Comparison of ENCODE assay signal across 20 mouse cellular contexts in genomic region chr9:89882583-89882982, GRCm38 (mm10). TPM values are rescaled to one million over a fixed set of nuclear protein-coding genes. Genes with fewer than 3 reads are reported as not detected.
DNase-seq lines count a peak whose midpoint lies in the region; ATAC-seq and TF ChIP-seq lines count a peak whose summit lies in the region.
"Had no signal": no experiment of that assay in that cellular context is flagged by ENCODE, and none has a peak within 500 bp of the region (broad histone marks: within the 10 kb centered on the region; RNA-seq: fewer than 3 reads in every experiment).

No protein-coding gene starts in this region.

- H3K4me2 ChIP-seq in intestine, embryonic 14.5 days (ENCODE audit: low read length), result no peak overlapping the region
- H3K4me2 ChIP-seq in intestine, postnatal 0 days (replicated peaks; ENCODE audit: low read depth), result no peak overlapping the region
- H3K4me2 ChIP-seq in midbrain, embryonic 14.5 days (ENCODE audit: low read length), result no peak overlapping the region
- H3K4me2 ChIP-seq: embryonic facial prominence, embryonic 13.5 days; forebrain, embryonic 13.5 days; hindbrain, embryonic 12.5 days had no signal

- no peaks in the 10 kb centered on the region for H3K4me1 ChIP-seq in intestine, embryonic 14.5 days (replicated peaks; ENCODE audit: control insufficient read depth, insufficient read depth, low read length)
- no peaks in the 10 kb centered on the region for H3K4me1 ChIP-seq in intestine, postnatal 0 days (replicated peaks; ENCODE audit: control insufficient read depth, insufficient read depth, low read length)
- no peaks in the 10 kb centered on the region for H3K4me1 ChIP-seq in midbrain, embryonic 14.5 days (ENCODE audit: control insufficient read depth, insufficient read depth, low read length)
- H3K4me1 ChIP-seq in midbrain, embryonic 10.5 days, result no peaks in the 10 kb centered on the region
- H3K4me1 ChIP-seq: embryonic facial prominence, embryonic 13.5 days; forebrain, embryonic 13.5 days had no signal

- 57% methylated on average over 7 of the region's 7 CpGs for WGBS in intestine, embryonic 14.5 days
- 47% methylated on average over 7 of the region's 7 CpGs for WGBS in intestine, postnatal 0 days
- 40% methylated on average over 7 of the region's 7 CpGs for WGBS in midbrain, embryonic 14.5 days
- WGBS in midbrain, embryonic 10.5 days, result 51% methylated on average over 7 of the region's 7 CpGs

- H3K27me3 ChIP-seq in intestine, embryonic 14.5 days (replicated peaks; ENCODE audit: control insufficient read depth, insufficient read depth, low read length), result peaks cover 64% of the 10 kb centered on the region
- peaks cover 39% of the 10 kb centered on the region; the same call in 1 of the 2 replicates for H3K27me3 ChIP-seq in intestine, postnatal 0 days (replicated peaks; ENCODE audit: control insufficient read depth, insufficient read depth, low read length)
- H3K27me3 ChIP-seq in midbrain, embryonic 14.5 days (ENCODE audit: control insufficient read depth, insufficient read depth, low read length), result peaks cover 17% of the 10 kb centered on the region
- H3K27me3 ChIP-seq in midbrain, embryonic 10.5 days (ENCODE audit: low read depth, poor library complexity, severe bottlenecking), result peaks cover 96% of the 10 kb centered on the region

- TF ChIP-seq CTCF in intestine, postnatal 0 days (IDR thresholded peaks at IDR 0.05; ENCODE audit: low read depth), result no peak

- H3K27ac ChIP-seq in intestine, embryonic 14.5 days (ENCODE audit: low read depth), result no peak overlapping the region
- H3K27ac ChIP-seq in intestine, postnatal 0 days (ENCODE audit: low read depth, low read length), result no peak overlapping the region
- no peak overlapping the region for H3K27ac ChIP-seq in midbrain, embryonic 14.5 days (replicated peaks; ENCODE audit: low read depth, low read length)
- H3K27ac ChIP-seq in midbrain, embryonic 10.5 days (replicated peaks), result no peak overlapping the region
- H3K27ac ChIP-seq: embryonic facial prominence, embryonic 13.5 days; forebrain, embryonic 13.5 days; gastrocnemius, adult 2 months; heart, embryonic 10.5 days; hindbrain, embryonic 12.5 days had no signal

- H3K36me3 ChIP-seq in intestine, embryonic 14.5 days (ENCODE audit: control insufficient read depth, insufficient read depth, low read length), result no peaks in the 10 kb centered on the region
- H3K36me3 ChIP-seq in intestine, postnatal 0 days (ENCODE audit: control insufficient read depth, insufficient read depth), result no peaks in the 10 kb centered on the region
- H3K36me3 ChIP-seq in midbrain, embryonic 14.5 days (ENCODE audit: control insufficient read depth, insufficient read depth, low read length), result no peaks in the 10 kb centered on the region
- no peaks in the 10 kb centered on the region for H3K36me3 ChIP-seq in midbrain, embryonic 10.5 days
- H3K36me3 ChIP-seq: embryonic facial prominence, embryonic 13.5 days; heart, embryonic 10.5 days; hindbrain, embryonic 12.5 days had no signal

- H3K9me3 ChIP-seq in intestine, embryonic 14.5 days (ENCODE audit: control insufficient read depth, low read length), result peaks cover 10% of the 10 kb centered on the region
- no peaks in the 10 kb centered on the region for H3K9me3 ChIP-seq in intestine, postnatal 0 days (ENCODE audit: control insufficient read depth)
- peaks cover 4% of the 10 kb centered on the region for H3K9me3 ChIP-seq in midbrain, embryonic 14.5 days (ENCODE audit: control insufficient read depth, low read length)
- peaks cover 24% of the 10 kb centered on the region for H3K9me3 ChIP-seq in midbrain, embryonic 10.5 days (replicated peaks)

- H3K9ac ChIP-seq in intestine, embryonic 14.5 days (ENCODE audit: low read length), result no peak overlapping the region
- no peak overlapping the region for H3K9ac ChIP-seq in intestine, postnatal 0 days (ENCODE audit: low read depth, low read length)
- H3K9ac ChIP-seq in midbrain, embryonic 14.5 days (replicated peaks; ENCODE audit: low read length), result no peak overlapping the region
- H3K9ac ChIP-seq: embryonic facial prominence, embryonic 13.5 days; forebrain, embryonic 13.5 days; hindbrain, embryonic 12.5 days had no signal

- no peak overlapping the region for H3K4me3 ChIP-seq in intestine, embryonic 14.5 days (ENCODE audit: low read depth, low read length)
- H3K4me3 ChIP-seq in intestine, postnatal 0 days (ENCODE audit: low read depth, low read length), result no peak overlapping the region
- no peak overlapping the region for H3K4me3 ChIP-seq in midbrain, embryonic 14.5 days (replicated peaks; ENCODE audit: low read depth, low read length)
- no peak overlapping the region for H3K4me3 ChIP-seq in midbrain, embryonic 10.5 days
- H3K4me3 ChIP-seq: embryonic facial prominence, embryonic 13.5 days; forebrain, embryonic 13.5 days; gastrocnemius, adult 2 months; heart, embryonic 10.5 days; hindbrain, embryonic 12.5 days had no signal

- DNase-seq in intestine, embryonic 14.5 days (ENCODE audit: low spot score), result peak; percentile 20
- DNase-seq in midbrain, embryonic 14.5 days, result peak; percentile 54
- DNase-seq in midbrain, embryonic 10.5 days (ENCODE audit: low spot score), result no peak
- peak; percentile 51 for DNase-seq in retina, postnatal 1 day
- DNase-seq in MN1 (ENCODE audit: low spot score), result no peak
- DNase-seq: adrenal gland, postnatal 14 days; cerebellum, adult 18-20 months; cerebellum, adult 9-11 months; cerebellum, postnatal 36 days; gastrocnemius, adult 2 months; gastrocnemius, postnatal 25 days; heart, postnatal 4 days had no signal

- no peak for ATAC-seq in intestine, embryonic 14.5 days (replicated peaks; ENCODE audit: low FRiP score, low TSS enrichment, low read depth)
- no peak for ATAC-seq in intestine, postnatal 0 days
- no peak for ATAC-seq in midbrain, embryonic 14.5 days (ENCODE audit: low FRiP score, low TSS enrichment)
- ATAC-seq in monocyte, adult 5-6 weeks (replicated peaks; ENCODE audit: insufficient number of reproducible peaks, low FRiP score, low TSS enrichment, poor library complexity, severe bottlenecking), result no peak
- ATAC-seq: forebrain, embryonic 13.5 days had no signal

RNA-seq across cellular contexts. Expression of gene Rasgrf1, which starts 27.1 kb away (rescaled TPM):
- 0.35 TPM in 1 of 2 replicates, not detected in the other for polyA plus RNA-seq in intestine, embryonic 14.5 days (2014; fragmentation: Nextera tagmentation; extraction: Ambion mirVana)
- polyA plus RNA-seq in intestine, postnatal 0 days (2015; fragmentation: Nextera tagmentation; extraction: Ambion mirVana), result 0.13 TPM in 1 of 2 replicates, not detected in the other
- 3.5 and 4.5 TPM in 2 replicates for polyA plus RNA-seq in midbrain, embryonic 14.5 days (2014; fragmentation: Nextera tagmentation; extraction: Ambion mirVana)
- 0.02 and 0.06 TPM in 2 replicates for polyA plus RNA-seq in midbrain, embryonic 10.5 days (2016; fragmentation: Nextera tagmentation; extraction: Ambion mirVana)
- 0.10 to 0.32 TPM (median 0.29 TPM) in 3 replicates for total RNA-seq in monocyte, adult 5-6 weeks (2017)
- total RNA-seq: gastrocnemius, adult 2 months; gastrocnemius, postnatal 25 days; granulocyte monocyte progenitor cell, adult 5-6 weeks; heart, postnatal 10 days; heart, postnatal 4 days had no signal

Comparison
In these comparisons a context has a peak if more than half of its experiments do, and no peak if none do; other contexts are left out.
1. DNase-seq: peak in intestine, embryonic 14.5 days (single experiment), midbrain, embryonic 14.5 days (single experiment) and retina, postnatal 1 day (single experiment); none in midbrain, embryonic 10.5 days (single experiment) and MN1 (single experiment).